Mouse (Mus musculus) heart, postnatal 4 days (tissue): Measurements from ENCODE around the gene Cyp26a1. TPM values are rescaled to one million over a fixed set of nuclear protein-coding genes. Genes with fewer than 3 reads are reported as not detected.

ENCODE experiments used
- DNase-seq: peaks from one replicate; pipeline ENCODE4 v3.0.0; 2021
- total RNA-seq, 2 experiments: library from RNA; stranded (reverse); gene quantifications; 2 replicates each; pipeline ENCODE4 v1.2.3; 2021

The Cyp26a1 gene
- total RNA-seq, 2 experiments from 2014 or later: 0.38 to 0.88 TPM

DNA sequence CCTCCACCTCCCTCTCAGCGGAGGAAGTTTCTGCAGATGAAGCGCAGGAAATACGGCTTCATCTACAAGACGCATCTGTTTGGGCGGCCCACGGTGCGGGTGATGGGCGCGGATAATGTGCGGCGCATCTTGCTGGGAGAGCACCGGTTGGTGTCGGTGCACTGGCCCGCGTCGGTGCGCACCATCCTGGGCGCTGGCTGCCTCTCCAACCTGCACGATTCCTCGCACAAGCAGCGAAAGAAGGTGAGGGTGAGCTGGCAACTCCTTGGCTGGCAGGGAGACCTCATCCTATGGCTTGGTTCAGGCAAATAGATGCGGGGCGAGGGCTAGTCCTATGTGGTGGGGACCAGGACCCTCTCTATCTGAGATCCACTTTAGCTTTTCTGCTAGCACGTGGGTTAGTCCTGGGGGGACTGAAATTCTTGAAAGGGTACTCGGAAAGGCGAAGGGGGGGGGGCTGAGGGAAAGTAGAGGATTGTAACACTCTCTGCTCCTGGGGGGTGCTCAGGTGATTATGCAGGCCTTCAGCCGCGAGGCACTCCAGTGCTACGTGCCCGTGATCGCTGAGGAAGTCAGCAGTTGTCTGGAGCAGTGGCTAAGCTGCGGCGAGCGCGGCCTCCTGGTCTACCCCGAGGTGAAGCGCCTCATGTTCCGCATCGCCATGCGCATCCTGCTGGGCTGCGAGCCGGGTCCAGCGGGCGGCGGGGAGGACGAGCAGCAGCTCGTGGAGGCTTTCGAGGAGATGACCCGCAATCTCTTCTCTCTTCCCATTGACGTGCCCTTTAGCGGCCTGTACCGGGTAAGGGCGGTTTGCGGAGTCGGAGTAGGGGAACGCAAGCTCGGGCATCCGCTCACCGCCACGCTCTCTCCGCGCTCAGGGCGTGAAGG is 919 bp downstream of the Cyp26a1 start:
- DNase-seq: no peak

DNA sequence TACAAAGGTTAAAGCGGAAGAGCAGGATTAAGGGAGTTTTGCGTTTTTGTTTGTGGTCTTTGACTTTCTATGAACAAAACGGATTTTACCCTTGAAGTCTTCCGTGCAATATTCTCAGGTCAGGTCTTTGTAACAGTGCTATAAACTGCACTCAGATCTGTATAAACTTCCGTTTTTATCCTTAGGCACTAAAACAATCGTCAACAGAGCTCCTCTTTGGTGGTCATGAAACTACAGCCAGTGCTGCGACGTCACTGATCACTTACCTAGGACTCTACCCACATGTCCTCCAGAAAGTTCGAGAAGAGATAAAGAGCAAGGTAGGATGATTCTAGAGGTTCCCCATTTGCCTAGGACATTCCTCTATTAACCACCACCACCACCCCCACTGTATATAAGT is 2.1 kb downstream of the Cyp26a1 start:
- DNase-seq: no peak

DNA sequence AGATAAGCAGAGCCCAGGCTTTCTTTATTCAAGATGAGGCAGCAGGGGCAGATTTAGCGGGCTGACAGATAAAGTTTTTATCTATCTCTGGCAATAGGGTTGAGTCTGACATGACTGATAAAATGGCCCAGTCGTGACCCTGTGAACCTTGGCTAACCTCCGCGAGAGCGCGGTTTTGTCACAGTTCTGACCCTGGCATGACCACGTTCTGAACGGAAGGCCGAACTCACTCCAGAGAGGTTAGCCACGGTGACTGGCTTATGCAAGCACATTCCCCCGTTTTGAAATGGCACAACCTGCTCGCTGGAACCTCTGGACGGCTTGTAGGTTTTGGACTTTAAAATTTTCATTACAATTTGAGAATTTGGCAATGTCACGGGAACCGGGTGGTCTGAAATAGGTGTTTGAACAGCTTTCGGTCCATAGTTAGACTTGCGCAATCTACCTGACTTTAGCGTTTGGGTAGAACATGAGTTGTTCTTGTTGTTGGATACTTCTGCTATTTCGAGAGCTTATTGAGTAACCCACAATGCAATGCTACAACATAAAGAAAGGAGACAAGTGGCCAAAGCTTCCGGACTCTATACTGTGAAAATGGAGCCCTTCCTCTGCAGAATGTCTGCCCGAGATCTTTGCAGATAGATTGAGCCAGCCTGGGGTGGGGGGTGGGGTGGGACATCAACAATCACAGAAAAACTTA is 4.9 kb downstream of the Cyp26a1 start:
- no peak for DNase-seq

DNA sequence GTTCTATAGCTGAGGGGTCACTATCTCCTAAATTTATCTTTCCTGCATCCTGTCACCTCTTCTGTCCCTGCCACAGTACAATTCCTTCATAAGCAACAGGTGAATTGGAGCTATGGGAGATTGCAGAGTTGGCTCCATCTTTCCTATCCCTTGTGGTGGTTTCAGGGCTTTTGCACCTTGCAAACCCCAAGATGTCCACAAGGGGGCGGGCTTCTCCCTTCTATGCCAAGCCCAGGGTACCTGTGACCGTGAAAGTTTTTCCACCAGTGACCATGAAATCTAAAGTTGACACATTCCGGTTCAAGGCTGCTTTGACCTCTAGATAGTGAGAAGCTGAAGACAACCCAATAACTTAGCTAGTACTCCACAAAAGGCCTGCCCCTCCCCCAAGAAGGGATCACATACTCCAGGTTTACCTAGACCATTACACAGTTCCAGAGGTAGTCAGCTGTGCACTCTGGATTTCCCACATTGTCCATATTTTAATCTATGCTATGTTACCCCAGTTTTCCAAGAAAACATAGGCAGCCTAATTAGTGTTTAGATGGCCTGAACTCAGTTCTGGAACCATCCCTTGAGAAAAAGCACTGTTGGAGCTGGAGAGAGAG is 6.4 kb downstream of the Cyp26a1 start:
- peak; percentile 84 for DNase-seq

DNA sequence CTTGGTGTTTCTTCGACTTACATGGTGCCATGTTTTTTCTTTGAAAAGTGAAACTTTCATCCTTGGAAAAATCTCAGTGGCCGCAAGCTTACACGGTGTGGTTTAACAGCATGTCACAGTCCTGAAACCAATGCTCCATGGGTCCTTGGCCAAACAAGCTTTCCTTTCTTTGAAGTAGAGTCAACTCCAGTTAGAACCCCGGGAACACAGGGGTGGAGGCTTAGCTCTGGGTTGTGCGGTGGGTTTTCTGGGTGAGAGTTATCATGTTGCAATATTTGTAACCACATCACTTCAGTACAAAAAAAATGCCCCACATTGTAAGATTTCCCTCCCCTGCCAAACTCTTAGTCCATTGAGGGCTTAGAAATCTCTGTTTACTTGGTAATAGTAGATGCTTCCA is 8.1 kb downstream of the Cyp26a1 start:
- DNase-seq: no peak

DNA sequence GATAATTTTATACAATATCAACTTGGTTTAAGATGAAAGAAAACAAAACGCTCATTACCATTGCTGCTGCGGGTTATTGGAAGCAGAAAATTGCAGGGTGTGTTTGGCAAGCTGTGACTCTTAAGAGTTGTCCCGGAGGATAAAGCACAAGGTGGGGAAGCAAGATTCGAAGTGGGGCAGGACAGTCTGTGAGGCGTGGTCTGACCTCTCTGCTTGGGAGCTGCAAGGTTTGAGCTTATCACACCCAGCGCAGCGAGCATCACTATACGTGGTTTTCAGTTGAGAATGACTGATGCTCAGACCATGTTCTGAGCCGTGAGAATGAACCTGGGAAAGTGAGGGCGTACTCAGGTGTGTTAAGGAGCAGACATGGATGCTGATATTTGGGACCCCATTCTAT is 17.1 kb downstream of the Cyp26a1 start:
- no peak for DNase-seq

DNA sequence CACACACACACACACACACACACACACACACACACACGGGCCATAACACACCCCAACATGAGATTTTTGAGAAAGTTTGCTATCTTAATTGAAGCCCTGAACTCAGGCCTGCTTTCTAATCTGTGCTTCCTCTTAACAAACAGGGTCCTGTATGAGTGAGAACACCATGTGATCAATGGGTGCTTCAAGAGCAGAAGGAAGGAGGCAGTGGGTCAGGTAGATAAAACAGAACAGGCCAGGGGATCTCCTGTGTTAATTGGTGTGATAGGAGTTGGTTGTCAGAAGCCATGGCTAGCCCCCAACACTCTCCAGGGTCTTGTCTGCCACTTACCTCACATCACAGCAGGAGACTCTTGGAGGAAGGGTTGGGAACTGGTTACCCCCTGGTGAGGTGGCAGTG is 18.4 kb downstream of the Cyp26a1 start:
- no peak for DNase-seq

DNA sequence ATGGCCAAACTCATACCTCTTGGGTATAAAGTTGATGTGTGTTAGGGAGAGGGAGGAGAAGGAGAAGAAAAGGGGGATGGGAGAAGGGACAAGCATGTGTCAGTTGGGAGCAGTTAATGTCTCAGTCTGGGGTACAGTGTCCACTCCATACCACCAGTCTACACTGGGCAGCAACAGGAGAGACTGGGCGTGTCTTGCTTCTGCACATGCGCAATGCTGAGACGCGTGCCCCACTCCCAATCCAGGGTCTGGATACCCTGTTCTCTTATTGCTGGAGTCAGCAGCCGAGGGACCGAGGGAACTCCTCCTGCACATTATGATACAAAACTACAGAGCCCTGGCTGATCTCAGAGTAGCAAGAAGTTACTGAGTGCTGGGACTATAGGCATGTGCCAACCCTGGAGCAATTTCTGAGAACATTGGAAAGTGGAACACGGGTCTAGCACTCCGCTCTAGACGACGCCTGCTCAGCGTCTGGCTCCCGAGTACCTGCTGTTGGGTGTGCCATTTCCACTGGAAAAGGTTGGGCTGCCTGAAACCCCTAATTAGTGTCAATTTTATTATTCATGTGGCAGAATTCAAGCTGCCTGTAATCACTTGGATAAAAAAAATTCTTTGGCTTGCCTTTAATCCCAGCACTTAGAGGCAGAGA is 19.1 kb downstream of the Cyp26a1 start:
- no peak for DNase-seq

DNA sequence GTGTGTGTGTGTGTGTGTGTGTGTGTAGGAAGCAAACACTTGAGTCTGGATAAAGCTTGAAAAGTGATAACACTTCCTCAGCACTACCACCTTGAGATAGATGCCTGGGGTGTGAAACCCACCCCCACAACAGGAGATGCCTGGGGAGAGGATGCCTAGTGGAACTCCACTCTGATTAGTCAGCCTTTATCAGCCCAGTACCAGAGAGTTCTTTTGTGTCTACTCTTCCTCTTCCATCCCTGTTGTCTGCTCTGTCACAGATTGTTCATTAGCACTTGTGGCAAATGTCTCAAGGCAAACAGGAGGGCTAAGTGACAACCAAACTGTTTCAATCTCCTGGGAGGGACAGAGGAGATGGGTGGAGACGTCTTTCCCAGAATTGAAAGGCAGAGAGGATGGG is 21.6 kb downstream of the Cyp26a1 start:
- no peak for DNase-seq

DNA sequence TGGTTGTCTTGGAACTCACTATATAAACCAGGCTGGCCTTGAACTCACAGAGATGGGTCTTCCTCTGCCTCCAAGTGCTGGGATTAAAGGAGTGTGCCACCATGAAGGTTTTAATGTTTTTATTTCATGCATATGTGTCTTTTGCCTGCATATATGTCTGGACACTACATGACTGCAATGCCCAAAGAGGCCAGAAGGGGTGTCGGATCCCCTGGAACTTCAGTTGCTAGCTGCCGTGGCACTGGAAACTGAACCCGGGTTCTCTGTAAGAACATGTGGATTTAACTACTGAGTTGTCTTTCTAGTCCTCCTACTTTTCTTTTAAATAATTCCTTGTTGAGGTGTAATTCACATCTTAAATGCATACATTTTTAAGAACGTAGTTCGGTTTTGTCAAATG is 27.0 kb downstream of the Cyp26a1 start:
- no peak for DNase-seq

DNA sequence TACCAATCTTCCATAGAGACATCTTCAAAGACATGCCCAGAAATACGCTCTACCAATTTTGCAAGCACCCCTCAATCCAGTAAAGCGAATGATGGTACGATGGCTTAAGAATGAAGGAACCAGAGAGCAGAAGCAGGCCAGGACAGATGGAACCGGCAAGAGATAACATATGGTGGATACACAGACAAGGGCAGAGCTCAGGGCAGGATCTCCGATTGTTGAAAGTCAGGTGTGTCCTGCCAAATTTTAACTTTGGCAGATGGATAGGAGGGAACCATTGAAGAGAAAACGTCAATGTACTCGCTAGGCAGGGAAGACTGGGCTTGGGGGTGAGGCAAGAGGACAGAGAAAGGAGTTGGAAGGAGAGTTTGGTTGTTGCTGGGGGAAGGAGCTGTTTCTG is 29.0 kb downstream of the Cyp26a1 start:
- DNase-seq: no peak

DNA sequence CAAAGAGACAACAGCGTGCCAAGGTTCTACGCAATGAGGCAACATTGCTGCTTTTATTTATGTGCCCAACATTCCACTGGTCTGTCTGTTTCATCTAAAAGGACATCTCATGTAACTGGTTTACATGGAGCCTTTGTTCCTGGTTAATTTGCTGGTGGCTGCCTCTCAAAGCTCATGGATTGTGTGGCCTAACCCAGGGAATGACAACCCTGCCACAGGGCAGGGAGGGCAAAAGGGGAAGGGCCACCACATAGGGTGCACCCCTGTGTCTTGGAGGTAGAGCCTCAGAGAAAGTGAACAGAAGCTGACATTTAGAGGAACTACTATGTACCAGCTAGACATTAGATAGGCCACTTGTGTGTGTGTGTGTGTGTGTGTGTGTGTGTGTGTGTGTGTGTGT is 29.8 kb downstream of the Cyp26a1 start:
- DNase-seq: no peak

DNA sequence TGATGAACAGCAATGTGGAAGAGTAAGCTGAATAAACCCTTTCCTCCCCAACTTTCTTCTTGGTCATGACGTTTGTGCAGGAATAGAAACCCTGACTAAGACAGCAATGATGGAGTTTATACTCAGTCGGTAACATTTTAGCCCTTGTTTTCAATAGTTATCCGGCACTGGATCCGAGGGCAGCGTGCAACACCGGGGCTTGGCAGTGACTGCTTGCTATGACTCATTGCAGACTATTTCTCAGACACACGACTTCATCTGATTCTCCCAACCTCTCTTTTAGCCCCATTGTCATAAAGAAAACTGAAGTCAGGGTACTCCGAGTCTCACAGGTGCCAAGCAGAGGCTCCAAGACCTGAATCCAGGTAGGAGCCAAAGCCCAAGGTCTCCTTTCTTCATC is 37.8 kb downstream of the Cyp26a1 start:
- no peak for DNase-seq

DNA sequence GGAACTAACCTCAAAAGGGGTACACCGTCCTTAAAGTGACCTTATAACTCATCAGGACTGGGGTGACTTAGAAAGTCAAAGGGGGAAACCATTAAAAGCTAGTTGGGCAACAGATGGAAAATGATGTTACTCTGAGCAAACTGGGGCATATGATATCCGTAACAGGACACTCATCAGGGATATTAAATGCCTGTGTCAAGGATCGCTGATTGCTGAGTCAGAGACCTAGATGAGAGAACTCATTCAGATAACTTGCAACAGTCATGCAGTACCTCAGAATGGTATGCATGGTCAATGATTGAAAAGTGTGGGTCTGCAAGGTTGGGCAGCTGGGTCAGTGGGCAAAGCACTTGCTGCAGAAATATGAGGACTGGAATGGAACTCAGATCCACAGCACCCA is 41.0 kb downstream of the Cyp26a1 start:
- DNase-seq: no peak

DNA sequence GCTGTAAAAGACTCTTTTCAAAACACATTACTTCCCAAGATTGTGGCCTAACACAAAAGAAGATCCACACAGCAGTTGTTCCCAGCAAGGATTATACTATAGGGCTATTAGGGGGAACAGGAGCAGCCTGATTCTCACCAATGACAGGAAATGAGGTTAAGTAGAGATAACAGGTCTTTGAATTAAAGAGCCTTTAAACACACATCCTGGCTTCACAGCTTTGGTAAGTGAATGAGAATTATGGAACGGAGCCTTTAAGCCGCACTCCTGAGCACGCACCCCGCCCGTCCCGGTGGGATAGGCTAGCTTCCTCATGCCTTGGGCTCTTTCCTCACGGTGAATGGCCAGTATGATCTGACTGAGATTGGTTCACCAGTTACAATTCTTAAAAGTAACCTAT is 42.4 kb downstream of the Cyp26a1 start:
- DNase-seq: no peak

Other genes starting within 250 kb of the Cyp26a1 start
- gene Exoc6, start 147.4 kb upstream of the Cyp26a1 start, total RNA-seq: 10 to 100 TPM; 27.6 to 28.3 TPM
- gene Cyp26c1, start 12.2 kb upstream of the Cyp26a1 start, total RNA-seq: not detected